Mouse (Mus musculus): ENCODE measurements around the gene Ptprm. TPM values are rescaled to one million over a fixed set of nuclear protein-coding genes. Genes with fewer than 3 reads are reported as not detected.

Ptprm gene
- polyA plus RNA-seq, 2 experiments: 15.8 to 21.8 TPM

DNA sequence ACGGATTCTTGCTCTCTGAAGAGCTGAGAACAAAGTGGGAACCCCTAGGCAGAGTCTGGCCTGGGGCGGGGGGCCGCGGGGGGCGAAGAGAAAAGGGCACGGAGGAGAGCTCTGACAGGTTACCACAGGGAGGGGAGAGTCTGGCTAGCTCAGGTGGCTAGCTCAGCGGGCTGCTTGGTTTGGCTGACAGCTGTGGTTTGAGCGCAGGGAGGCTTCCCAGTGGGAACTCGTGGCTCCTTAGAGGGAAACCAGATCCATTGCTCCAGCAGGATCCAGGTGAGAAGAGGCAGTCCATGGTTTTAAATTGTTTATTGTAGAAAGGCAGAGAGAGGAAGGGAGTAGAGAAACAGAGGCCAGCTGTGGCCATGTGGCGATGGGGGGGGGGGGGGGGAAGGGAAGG, 689.5 kb downstream of the Ptprm start:
- 56% methylated on average over 10 of the region's 10 CpGs for WGBS
- H3K9me3 ChIP-seq (ENCODE audit: control insufficient read depth, low read length): no peaks in the 10 kb centered on the region
- no peak for TF ChIP-seq POLR2A (IDR thresholded peaks at IDR 0.05; ENCODE audit: borderline replicate concordance, extremely low read depth, insufficient read depth, insufficient read length)
- H3K27ac ChIP-seq (replicated peaks; ENCODE audit: low read depth, low read length): no peak overlapping the region
- DNase-seq (ENCODE audit: low spot score): no peak
- H3K4me3 ChIP-seq (replicated peaks; ENCODE audit: low read length): no peak overlapping the region
- H3K36me3 ChIP-seq (ENCODE audit: control insufficient read depth, insufficient read depth, low read length): no peaks in the 10 kb centered on the region; the same call in 1 of the 2 replicates
- H3K4me1 ChIP-seq (ENCODE audit: control insufficient read depth, insufficient read depth, low read length): peaks cover under 1% of the 10 kb centered on the region; the same call in 1 of the 2 replicates
- H3K4me2 ChIP-seq (replicated peaks; ENCODE audit: low read depth, low read length, severe bottlenecking): no peak overlapping the region
- H3K27me3 ChIP-seq (ENCODE audit: control insufficient read depth, insufficient read depth, low read length): no peaks in the 10 kb centered on the region
- no peak for ATAC-seq (ENCODE audit: low FRiP score, low read depth)
- H3K9ac ChIP-seq (ENCODE audit: low read depth, low read length, severe bottlenecking): no peak overlapping the region

DNA sequence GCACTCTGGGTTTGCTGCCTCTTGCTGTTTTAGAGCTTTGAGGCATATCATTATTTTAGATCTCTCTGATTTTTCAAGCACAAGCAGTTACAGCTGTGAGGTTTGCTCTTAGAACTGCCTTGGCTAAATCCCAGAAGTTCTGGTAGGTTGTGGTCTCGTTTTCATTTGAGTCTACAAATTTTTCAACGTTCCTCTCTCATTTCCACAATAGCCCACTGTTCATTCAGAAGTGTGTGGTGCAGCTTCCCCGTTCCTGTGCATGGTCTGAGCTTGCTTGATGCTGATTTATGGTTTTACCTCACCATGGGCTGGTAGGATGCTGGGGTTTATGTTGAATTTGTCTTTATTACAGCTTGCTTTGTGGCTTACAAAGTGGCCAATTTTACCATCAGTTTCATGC, 695.0 kb downstream of the Ptprm start:
- no peak overlapping the region for H3K27ac ChIP-seq (replicated peaks; ENCODE audit: low read depth, low read length)
- ATAC-seq (ENCODE audit: low FRiP score, low read depth) (no peak), DNase-seq (ENCODE audit: low spot score) (peak; percentile 67)
- WGBS: 21% methylated on average over 3 of the region's 3 CpGs
- no peaks in the 10 kb centered on the region for H3K36me3 ChIP-seq (ENCODE audit: control insufficient read depth, insufficient read depth, low read length)
- no peak overlapping the region for H3K9ac ChIP-seq (ENCODE audit: low read depth, low read length, severe bottlenecking)
- TF ChIP-seq POLR2A (IDR thresholded peaks at IDR 0.05; ENCODE audit: borderline replicate concordance, extremely low read depth, insufficient read depth, insufficient read length): no peak
- no peak overlapping the region for H3K4me3 ChIP-seq (replicated peaks; ENCODE audit: low read length)
- H3K9me3 ChIP-seq (ENCODE audit: control insufficient read depth, low read length): no peaks in the 10 kb centered on the region
- peaks cover 5% of the 10 kb centered on the region; the same call in 1 of the 2 replicates for H3K4me1 ChIP-seq (ENCODE audit: control insufficient read depth, insufficient read depth, low read length)
- H3K4me2 ChIP-seq (replicated peaks; ENCODE audit: low read depth, low read length, severe bottlenecking): no peak overlapping the region
- H3K27me3 ChIP-seq (ENCODE audit: control insufficient read depth, insufficient read depth, low read length): no peaks in the 10 kb centered on the region

DNA sequence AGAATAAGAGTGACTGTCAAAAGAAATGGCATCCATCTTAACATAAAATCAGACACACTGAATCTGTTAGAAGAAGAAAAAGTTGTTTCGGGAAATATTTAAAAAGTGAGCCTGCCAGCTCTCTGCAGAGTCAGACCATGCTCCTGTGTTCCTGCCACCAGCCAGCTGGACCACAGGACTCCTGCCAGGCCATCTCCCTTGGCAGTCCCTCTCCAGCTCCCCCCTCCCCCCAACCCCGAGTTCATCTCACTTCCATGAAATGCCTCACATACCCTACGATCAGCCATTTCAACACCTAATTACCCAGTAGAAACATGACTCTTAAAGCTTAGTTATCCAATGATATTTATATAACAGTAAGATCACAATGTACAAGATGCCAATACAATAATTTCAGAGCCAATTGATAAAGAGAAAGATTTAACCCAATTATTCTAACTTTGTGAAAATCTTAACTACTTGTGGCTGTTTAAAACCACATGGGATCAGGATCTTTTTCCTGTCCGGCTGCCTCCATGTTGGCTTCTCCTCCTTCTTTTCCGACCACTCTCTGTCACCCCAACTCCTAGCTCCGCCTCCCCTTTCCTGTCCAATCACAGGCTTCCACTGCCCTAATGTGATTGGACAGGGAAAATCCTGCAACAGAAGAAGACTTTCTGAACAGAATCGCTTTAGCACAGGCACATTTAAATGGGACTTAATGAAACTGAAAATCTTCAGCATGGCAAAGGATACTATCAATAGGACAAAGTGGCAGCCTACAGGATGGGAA, 716.1 kb downstream of the Ptprm start:
- Histone ChIP-seq H3K4me2 (replicated peaks; ENCODE audit: low read depth, low read length, severe bottlenecking) (no peak overlapping the region), H3K9ac (ENCODE audit: low read depth, low read length, severe bottlenecking) (no peak overlapping the region), H3K9me3 (ENCODE audit: control insufficient read depth, low read length) (no peaks in the 10 kb centered on the region), H3K27me3 (ENCODE audit: control insufficient read depth, insufficient read depth, low read length) (no peaks in the 10 kb centered on the region), H3K4me1 (ENCODE audit: control insufficient read depth, insufficient read depth, low read length) (no peaks in the 10 kb centered on the region), H3K4me3 (replicated peaks; ENCODE audit: low read length) (no peak overlapping the region), H3K36me3 (ENCODE audit: control insufficient read depth, insufficient read depth, low read length) (no peaks in the 10 kb centered on the region), H3K27ac (replicated peaks; ENCODE audit: low read depth, low read length) (no peak overlapping the region)
- TF ChIP-seq POLR2A (IDR thresholded peaks at IDR 0.05; ENCODE audit: borderline replicate concordance, extremely low read depth, insufficient read depth, insufficient read length): no peak
- DNase-seq (ENCODE audit: low spot score) (no peak), ATAC-seq (ENCODE audit: low FRiP score, low read depth) (no peak)
- WGBS: 77% methylated on average over 7 of the region's 7 CpGs

- Histone ChIP-seq H3K9me3 (ENCODE audit: control insufficient read depth, low read length) (no peaks in the 10 kb centered on the region), H3K4me2 (replicated peaks; ENCODE audit: low read depth, low read length, severe bottlenecking) (no peak overlapping the region), H3K4me1 (ENCODE audit: control insufficient read depth, insufficient read depth, low read length) (no peaks in the 10 kb centered on the region), H3K4me3 (replicated peaks; ENCODE audit: low read length) (no peak overlapping the region), H3K27me3 (ENCODE audit: control insufficient read depth, insufficient read depth, low read length) (no peaks in the 10 kb centered on the region), H3K9ac (ENCODE audit: low read depth, low read length, severe bottlenecking) (no peak overlapping the region), H3K27ac (replicated peaks; ENCODE audit: low read depth, low read length) (no peak overlapping the region), H3K36me3 (ENCODE audit: control insufficient read depth, insufficient read depth, low read length) (no peaks in the 10 kb centered on the region)
- ATAC-seq (ENCODE audit: low FRiP score, low read depth) (no peak), DNase-seq (ENCODE audit: low spot score) (no peak)
- no peak for TF ChIP-seq POLR2A (IDR thresholded peaks at IDR 0.05; ENCODE audit: borderline replicate concordance, extremely low read depth, insufficient read depth, insufficient read length)
- WGBS: 79% methylated on average over 13 of the region's 13 CpGs
These were observed 734.1 kb downstream of the Ptprm start for GRCm38 (mm10) chr17:66619996-66620656.

GRCm38 (mm10) chr17:66619255-66619826, 734.9 kb downstream of the Ptprm start:
- no peak for TF ChIP-seq POLR2A (IDR thresholded peaks at IDR 0.05; ENCODE audit: borderline replicate concordance, extremely low read depth, insufficient read depth, insufficient read length)
- Histone ChIP-seq H3K9me3 (ENCODE audit: control insufficient read depth, low read length) (no peaks in the 10 kb centered on the region), H3K27ac (replicated peaks; ENCODE audit: low read depth, low read length) (no peak overlapping the region), H3K9ac (ENCODE audit: low read depth, low read length, severe bottlenecking) (no peak overlapping the region), H3K4me3 (replicated peaks; ENCODE audit: low read length) (no peak overlapping the region), H3K27me3 (ENCODE audit: control insufficient read depth, insufficient read depth, low read length) (no peaks in the 10 kb centered on the region), H3K36me3 (ENCODE audit: control insufficient read depth, insufficient read depth, low read length) (no peaks in the 10 kb centered on the region), H3K4me2 (replicated peaks; ENCODE audit: low read depth, low read length, severe bottlenecking) (no peak overlapping the region), H3K4me1 (ENCODE audit: control insufficient read depth, insufficient read depth, low read length) (no peaks in the 10 kb centered on the region)
- WGBS: 81% methylated on average over 3 of the region's 3 CpGs
- DNase-seq (ENCODE audit: low spot score) (no peak), ATAC-seq (ENCODE audit: low FRiP score, low read depth) (no peak)

Small RNA genes lying within 50 kb of the gene (microRNA-seq; reads per million reads assigned to microRNA genes)
- not detected for gene Mir5709

All from limb, embryonic 14.5 days (tissue).